In the genomic region with DNA sequence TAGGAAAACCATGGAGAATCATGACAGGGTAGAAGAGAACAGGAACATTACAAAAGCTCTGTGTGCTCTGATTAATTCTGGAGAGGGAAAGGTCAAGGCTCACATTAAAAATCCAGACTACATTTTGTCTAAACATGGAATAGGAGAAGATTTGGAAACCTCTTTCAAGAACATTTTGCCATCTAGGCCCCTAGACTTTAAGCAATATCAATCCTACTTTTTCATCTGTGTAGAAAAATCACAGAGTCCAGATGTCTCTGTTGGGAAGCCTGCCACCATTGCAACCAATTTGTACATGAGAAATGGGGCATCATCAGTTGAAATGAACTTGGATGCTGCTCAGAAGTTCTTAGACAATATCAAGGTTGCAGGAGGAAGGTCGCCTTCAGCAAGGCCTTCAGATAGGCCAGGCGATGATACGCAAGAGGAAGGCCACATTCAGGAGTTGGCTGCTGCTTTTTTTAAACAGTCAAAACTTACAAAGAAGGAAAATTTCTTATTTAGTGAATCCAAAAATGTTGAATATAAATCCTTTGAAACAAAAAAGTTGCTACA, we compare ENCODE assay signal across 29 mouse cellular contexts. TPM values are rescaled to one million over a fixed set of nuclear protein-coding genes. Genes with fewer than 3 reads are reported as not detected.
"Had no signal": no experiment of that assay in that cellular context is flagged by ENCODE, and none has a peak within 500 bp of the region (broad histone marks: within the 10 kb centered on the region; RNA-seq: fewer than 3 reads in every experiment).

No protein-coding gene starts in this region.

- H3K4me1 ChIP-seq: limb, embryonic 13.5 days; liver, embryonic 12.5 days; liver, embryonic 15.5 days; lung, embryonic 15.5 days; midbrain, embryonic 10.5 days; midbrain, embryonic 13.5 days; neural tube, embryonic 13.5 days; stomach, embryonic 15.5 days had no signal

- H3K27ac ChIP-seq: kidney, postnatal 0 days; layer of hippocampus, adult 2 months; limb, embryonic 13.5 days; liver, embryonic 12.5 days; liver, embryonic 15.5 days; lung, embryonic 15.5 days; midbrain, embryonic 10.5 days; midbrain, embryonic 13.5 days; neural tube, embryonic 13.5 days; stomach, embryonic 15.5 days had no signal

- DNase-seq: kidney, adult 2 months; kidney, postnatal 25 days; layer of hippocampus, adult 9-11 months; liver; lung, adult 18-20 months; lung, postnatal 10 days; lung, postnatal 36 days; right cerebral cortex, adult 18-20 months; right cerebral cortex, postnatal 14 days; right cerebral cortex, postnatal 4 days; thymus, postnatal 36 days had no signal

- H3K4me2 ChIP-seq: limb, embryonic 13.5 days; liver, embryonic 12.5 days; liver, embryonic 15.5 days; lung, embryonic 15.5 days; midbrain, embryonic 13.5 days; neural tube, embryonic 13.5 days; stomach, embryonic 15.5 days had no signal

- H3K4me3 ChIP-seq: layer of hippocampus, adult 2 months; limb, embryonic 13.5 days; liver, embryonic 12.5 days; liver, embryonic 15.5 days; lung, embryonic 15.5 days; megakaryocyte, embryonic 14.5 days; midbrain, embryonic 10.5 days; midbrain, embryonic 13.5 days; myocyte; neural tube, embryonic 13.5 days; stomach, embryonic 15.5 days had no signal

- ATAC-seq: liver, embryonic 12.5 days; midbrain, embryonic 13.5 days; midbrain, embryonic 16.5 days had no signal

- H3K9ac ChIP-seq: limb, embryonic 13.5 days; liver, embryonic 12.5 days; liver, embryonic 15.5 days; lung, embryonic 15.5 days; midbrain, embryonic 13.5 days; neural tube, embryonic 13.5 days; stomach, embryonic 15.5 days had no signal

- H3K9me3 ChIP-seq: limb, embryonic 13.5 days; liver, embryonic 12.5 days; liver, embryonic 15.5 days; lung, embryonic 15.5 days; megakaryocyte, embryonic 14.5 days; midbrain, embryonic 10.5 days; midbrain, embryonic 13.5 days; neural tube, embryonic 13.5 days; stomach, embryonic 15.5 days had no signal

- H3K27me3 ChIP-seq: liver, embryonic 12.5 days; liver, embryonic 15.5 days; lung, embryonic 15.5 days; midbrain, embryonic 13.5 days; neural tube, embryonic 13.5 days; stomach, embryonic 15.5 days had no signal

- H3K36me3 ChIP-seq: limb, embryonic 13.5 days; liver, embryonic 12.5 days; liver, embryonic 15.5 days; lung, embryonic 15.5 days; midbrain, embryonic 10.5 days; midbrain, embryonic 13.5 days; neural tube, embryonic 13.5 days; stomach, embryonic 15.5 days had no signal

RNA-seq across cellular contexts. Expression of gene Slfn1, which starts 4.6 kb away (rescaled TPM):
- total RNA-seq: layer of hippocampus, adult 2 months; layer of hippocampus, postnatal 25 days; left cerebral cortex, adult 18-20 months; left cerebral cortex, postnatal 10 days; left cerebral cortex, postnatal 36 days had no signal
- polyA plus RNA-seq: limb, embryonic 13.5 days; midbrain, embryonic 10.5 days; midbrain, embryonic 16.5 days; myocyte; neural tube, embryonic 13.5 days had no signal

RNA-seq across cellular contexts. Expression of gene Slfn4, which starts 53.8 kb away (rescaled TPM):
- total RNA-seq: layer of hippocampus, adult 2 months; layer of hippocampus, postnatal 25 days; left cerebral cortex, adult 18-20 months; left cerebral cortex, postnatal 10 days; left cerebral cortex, postnatal 36 days had no signal
- polyA plus RNA-seq: kidney, embryonic 14.5 days; liver, embryonic 12.5 days; midbrain, embryonic 10.5 days; midbrain, embryonic 13.5 days; neural tube, embryonic 13.5 days had no signal
